Mouse (Mus musculus) A20 (cell line): ENCODE measurements at regions not wholly inside any gene's neighbourhood (a gene's known extent, or its start where the extent isn't known, plus 50 kb on each side); places are given as distances from the start of the nearest gene placed in this dataset.

Experiments
- DNase-seq: peaks from one replicate; pipeline ENCODE4 v3.0.0-alpha.2; 2011; ENCODE audit warnings: low read depth, low spot score

DNA sequence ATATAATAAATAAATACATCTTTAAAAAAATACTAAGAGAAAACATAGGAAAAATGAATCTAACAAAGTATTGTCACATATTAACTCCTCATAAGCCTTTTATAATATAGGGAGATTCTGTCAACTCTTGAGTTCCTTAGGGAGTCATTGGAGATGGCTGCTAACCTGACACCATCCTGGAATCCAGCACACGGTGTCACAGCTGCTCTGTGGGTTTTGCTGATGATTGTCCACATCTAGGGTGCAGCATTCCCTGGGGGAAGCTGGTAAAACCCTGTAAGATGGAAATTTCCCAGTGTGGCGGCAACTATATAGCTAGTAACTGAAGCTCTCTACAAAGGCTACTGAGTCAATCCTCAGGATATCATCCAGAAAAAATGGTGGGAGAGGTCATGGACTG lies 58.9 kb upstream of the E2f3 start:
- no peak for DNase-seq

DNA sequence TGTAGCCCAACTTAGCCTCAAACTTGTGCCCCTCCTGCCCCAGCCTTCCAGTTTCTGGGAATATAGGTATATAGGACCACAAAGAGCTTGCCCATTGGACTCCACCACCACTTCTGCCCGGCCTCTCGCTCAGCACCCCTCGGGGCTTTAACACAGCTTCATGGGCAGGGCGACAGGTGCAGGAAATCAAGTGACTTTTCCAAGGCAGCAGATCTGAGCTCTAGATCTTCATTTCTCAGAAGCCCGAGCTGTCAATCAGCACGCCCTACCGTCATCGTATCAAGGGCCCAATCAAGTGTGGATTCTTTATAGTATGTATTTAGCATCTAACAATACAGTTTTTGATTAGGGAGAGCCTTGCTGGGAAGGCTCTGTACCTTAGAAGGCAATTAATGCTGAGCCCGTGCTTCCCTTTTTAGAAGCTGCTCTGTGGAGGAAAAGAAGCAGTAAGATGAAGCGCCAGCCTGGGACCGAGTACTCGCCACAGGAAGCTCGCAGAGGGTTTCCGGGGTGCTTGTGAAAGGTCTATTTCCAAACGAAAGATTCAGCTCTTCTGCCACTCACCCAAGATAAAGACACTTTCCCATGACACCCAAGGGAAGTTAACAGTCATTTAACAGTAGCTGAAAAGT lies 56.9 kb upstream of the E2f3 start:
- no peak for DNase-seq

DNA sequence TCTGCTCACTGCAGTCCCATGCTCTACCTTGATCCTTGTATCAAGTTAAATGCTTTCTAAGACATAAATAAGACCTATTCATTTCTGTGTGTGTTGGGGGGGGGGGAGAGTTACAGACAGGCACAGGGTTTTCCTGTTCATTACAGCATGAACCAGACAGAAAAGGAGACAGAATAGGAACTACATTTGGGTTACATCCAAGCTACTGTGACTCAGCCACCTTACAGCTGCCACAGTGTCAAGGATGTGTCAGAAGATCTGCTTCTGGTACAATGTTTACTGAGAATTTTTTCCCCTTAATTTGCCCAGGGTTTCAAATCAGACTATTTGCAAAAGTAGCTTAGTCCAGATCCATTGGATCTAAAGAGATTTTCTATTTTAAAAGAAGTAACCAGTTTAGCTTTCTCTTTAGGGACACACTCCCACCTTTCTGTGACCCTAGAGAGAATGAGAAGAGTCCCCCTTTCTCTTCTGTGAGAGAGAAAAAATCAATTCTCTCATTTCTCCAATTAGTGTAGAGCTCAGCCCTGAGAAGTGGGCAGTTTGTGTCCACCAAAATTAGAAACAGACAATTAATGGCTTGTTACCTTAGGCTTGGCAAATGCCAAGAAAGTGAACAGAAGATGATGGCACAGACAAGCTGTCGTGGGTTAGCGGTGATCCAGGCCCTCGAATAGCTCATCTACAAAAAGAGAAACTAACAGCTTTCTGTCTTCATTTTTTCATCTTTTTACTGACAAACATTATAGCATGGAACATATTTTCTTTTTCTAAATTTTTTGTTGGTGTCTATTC lies 55.8 kb upstream of the E2f3 start:
- DNase-seq, result no peak

DNA sequence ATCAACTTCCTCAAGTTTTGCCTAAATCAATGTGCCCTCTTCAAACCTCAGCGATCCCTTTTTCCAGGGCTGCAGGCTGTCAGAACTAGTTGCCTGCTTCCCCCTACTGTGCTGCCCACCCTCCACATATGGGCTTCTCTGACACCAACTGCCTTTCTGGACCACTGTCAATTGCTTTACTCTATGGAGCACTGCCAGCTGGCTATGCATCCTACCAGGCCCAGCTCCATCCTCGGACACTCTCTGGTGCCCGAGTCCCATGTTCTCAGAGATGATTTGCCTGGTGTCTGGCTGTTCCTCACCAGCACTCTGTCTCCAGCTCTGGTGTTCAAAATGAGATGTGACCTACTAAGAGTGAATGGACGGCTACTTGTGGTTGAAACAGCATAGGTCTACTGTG lies 54.4 kb upstream of the E2f3 start:
- DNase-seq, result no peak

DNA sequence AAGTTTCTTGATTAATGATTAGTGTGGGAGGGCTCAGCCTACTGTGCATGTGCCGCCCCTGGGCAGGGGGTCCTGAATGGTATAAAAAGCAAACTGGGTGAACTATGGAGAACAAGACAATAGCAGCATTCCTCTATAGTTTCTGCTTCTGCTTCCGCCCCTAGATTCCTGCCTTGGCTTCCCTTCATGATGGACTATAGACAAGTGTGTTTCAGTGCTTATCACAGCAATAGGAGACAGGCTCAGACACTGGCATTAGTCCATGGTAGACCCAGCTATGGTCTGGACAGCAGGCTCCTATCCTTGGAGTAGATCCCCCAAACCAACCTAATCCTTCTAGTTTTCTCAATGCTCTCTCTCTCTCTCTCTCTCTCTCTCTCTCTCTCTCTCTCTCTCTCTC lies 53.9 kb upstream of the E2f3 start:
- no peak for DNase-seq

DNA sequence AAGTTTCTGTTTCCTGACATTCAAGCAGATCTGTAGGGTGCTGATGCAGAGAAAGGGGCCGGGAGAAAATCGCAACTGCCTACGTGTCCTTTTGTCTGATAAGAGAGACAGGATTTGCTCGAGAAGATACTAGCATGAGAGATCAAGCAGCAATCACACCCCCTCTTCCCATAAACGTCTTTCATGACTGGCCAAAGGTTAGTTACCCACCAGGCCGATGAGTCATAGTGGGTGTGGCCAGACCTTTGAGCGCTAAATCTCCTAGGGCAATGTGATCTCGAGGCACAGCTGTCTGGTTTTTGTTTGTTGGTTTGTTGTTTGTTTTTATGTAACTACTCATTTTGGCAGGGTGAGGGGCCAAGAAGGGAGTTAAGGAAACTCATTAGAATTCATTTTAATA lies 50.7 kb upstream of the E2f3 start:
- DNase-seq, result no peak

DNA sequence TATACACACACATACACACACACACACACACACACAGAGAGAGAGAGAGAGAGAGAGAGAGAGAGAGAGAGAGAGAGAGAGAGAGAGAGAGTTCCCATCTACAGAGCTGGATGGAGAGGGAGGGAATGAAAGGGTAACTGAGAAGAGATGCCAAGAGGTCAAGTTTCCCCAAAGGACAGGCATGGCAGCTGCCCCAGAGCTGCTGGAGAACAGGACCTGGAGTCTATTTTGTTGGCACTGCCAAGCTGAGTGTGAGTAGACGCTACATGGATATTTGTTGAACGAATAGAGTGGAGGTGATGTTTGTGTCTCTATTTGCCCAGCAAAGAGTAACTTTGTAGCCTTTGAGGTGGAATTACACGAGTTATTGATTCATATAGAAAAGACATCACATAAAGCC lies 50.2 kb upstream of the E2f3 start:
- DNase-seq, result no peak
